Mouse (Mus musculus): ENCODE results near the gene Haus4.
A peak's percentile ranks its signal among the peaks of the same experiment; 100 is the strongest.

GRCm38 (mm10) chr14:54603038-54603654 lies 48.7 kb upstream of the Haus4 start:
- TF ChIP-seq CTCF (IDR thresholded peaks at IDR 0.05; ENCODE audit: low read depth) (peak; percentile 34; the same call in 1 of the 2 replicates), EP300 (optimal IDR thresholded peaks at IDR 0.05) (no peak)

All from stomach, postnatal 0 days (tissue).